Mouse (Mus musculus): Measurements from ENCODE around the gene 2010109A12Rik.
A peak's percentile ranks its signal among the peaks of the same experiment; 100 is the strongest.

2010109A12Rik gene

DNA sequence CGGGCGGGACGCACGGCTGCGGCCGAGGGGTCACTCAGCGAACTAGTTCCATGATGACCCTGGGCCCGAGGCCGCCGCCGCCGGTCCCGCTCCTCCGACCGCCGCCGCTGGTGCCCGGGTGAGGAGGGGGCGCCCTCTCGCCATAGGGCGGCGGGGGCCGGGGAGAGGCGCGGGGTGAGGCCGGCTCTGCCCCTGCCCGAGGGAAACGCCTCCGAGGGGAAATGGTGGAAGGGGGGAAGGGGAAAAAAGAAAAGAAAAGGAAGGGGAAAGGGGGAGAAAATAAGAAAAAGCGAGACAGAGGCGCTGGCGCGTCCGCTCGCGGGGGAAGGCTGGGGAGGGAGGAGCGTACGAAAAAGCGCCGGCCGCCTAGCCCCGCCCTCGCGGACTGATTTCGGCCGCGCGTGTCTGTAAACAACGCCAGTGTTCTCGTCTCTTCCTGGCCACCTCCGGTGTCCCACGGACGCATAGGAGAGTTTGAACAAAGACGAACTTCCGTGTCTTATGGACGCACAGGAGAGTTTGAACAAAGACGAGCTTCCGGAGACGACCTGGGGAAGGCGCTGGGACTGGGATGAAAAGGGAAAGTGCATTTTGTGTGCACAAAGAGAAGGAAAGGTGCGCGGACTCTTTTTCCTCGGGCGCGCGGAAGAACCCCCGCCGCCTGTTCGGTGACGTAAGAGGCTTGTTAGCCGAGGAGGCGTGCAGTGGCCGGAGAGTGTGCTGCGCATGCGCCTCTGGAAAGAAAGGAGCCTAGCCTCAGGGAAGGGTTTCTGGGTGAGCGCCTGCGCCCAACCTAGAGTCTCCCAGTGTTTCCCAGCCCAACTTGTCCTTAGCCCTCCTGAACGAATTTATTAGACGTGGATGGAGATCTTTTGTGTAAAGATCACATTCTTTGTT, at the start of gene 2010109A12Rik, which contains the start of gene Ccni:
Gene 2010109A12Rik (plus strand): TSS at position 410 of the 897 bp plus-strand sequence.
Gene Ccni (minus strand): TSS at position 387 of the 897 bp plus-strand sequence.
- peak; percentile 95 for DNase-seq

DNA sequence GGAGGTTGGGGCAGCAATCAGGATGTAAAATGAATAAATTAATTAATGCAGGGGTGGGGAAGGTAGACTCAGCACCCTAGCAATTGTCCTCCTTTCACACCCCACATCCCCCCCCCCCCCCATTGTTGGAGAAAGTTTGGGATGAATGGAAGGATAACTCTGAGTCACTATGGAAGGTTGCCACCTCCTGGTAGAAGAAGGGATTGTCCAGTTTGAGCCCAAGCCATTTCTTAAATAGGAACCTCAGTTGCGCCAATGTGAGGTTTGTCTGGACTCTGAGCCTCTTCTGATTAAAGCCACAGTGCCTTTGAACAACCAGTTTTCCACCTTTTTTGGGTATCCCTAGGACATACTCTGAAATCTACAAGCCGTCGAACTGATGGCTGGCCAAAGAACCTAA, 42.8 kb upstream of the 2010109A12Rik start:
- DNase-seq: peak; percentile 60

- DNase-seq: no peak
These were observed 38.3 kb upstream of the 2010109A12Rik start for GRCm38 (mm10) chr5:93167919-93168516.

GRCm38 (mm10) chr5:93168654-93169053, 37.7 kb upstream of the 2010109A12Rik start:
- no peak for DNase-seq

GRCm38 (mm10) chr5:93171420-93171819, 34.9 kb upstream of the 2010109A12Rik start:
- no peak for DNase-seq

DNA sequence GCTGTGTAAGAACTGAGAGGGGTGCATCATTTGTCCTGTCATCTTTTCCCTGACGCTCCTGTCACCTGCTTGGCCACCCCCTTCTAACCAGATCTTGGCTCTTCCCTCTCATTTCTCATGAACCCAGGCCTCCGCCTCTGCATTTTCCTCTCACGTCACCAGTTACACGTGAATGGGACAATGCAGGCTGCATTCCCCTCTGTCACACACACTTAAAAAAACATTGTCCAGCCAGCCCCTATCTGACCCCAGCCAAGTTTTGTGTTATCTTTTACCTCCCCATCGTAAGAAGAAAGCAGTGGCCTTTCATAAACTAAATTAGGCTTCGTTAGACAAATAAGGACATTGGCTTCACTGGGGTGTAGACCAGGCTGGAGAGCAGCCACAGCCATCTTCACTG, 33.8 kb upstream of the 2010109A12Rik start:
- no peak for DNase-seq

- DNase-seq: no peak
These were observed 31.6 kb upstream of the 2010109A12Rik start for GRCm38 (mm10) chr5:93174675-93175074.

DNA sequence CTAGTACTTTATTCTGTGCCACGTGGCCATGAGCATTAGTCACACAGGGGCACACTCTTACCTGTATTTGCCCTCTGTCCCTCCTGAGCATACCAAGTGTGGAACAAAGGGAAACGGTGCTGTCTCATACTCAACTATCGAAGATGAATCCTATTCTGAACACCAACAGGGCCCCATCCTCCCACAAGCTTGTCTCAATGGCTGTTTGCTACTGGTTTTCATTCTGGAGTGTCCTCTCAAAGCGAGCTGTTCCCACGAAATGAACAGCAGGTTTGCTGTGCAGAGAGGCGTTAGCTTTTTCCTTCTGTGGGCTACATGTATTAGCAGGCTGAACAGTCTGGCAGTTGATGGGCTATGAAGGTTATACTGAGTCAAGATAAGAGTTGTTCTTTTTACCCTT, 27.7 kb upstream of the 2010109A12Rik start:
- no peak for DNase-seq

- DNase-seq: no peak
These were observed 26.1 kb upstream of the 2010109A12Rik start for GRCm38 (mm10) chr5:93180252-93180651.

DNA sequence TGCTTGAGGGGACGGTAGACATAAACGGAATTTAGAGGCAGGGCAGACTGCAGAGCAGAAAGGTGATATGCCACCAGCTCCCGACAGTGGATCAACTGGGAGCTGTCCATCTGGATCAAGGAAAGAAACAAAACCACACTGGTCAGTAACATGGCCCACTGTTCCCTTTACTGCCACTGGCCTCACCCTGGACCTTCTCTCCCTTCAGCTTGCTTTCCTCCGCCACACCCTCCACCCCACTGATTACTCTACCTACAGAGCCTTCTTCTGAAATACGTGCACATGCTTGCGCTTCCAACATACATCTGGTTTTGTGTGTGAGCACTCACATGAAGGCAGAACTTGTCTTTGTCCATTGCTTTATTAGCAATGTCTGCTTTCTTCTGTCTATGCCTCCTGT, 23.0 kb upstream of the 2010109A12Rik start:
- no peak for DNase-seq

DNA sequence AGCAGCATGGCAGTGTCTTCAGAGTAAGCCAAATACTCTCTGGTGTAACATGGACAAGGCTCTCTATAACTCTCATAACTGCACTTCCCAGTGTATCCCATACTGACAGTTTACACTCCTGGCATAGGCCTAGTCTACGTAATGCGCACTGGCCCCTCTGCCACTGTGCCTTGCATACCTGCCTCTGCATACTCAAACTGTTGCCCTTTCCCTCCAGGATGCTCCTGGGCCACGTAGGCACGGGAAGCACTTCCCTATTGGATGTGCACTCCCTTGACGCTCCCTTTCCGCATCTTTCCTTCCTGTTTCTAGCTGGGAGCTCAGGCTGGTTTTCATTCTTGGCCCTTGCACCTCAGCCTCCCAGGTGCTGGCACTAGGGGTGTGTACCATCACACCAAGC, 21.8 kb upstream of the 2010109A12Rik start:
- DNase-seq: no peak

DNA sequence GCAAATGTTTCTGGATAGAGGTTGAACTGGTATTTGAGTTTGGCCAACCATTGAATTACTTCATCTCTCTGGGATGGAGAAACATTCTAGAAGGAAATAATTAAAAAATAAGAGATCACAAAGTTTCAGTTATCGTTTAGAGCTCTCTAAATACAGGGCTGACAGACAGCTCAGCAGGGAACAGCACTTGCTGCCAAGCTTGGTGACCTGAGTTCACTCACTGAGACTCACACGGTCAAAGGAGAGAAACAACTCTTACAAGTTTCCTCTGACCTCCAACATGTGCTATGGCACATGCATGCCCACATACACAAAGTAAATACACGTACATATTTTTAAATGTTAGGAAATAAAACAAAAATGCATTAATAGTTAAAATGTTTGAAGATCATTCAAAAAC, 16.7 kb upstream of the 2010109A12Rik start:
- DNase-seq: no peak

DNA sequence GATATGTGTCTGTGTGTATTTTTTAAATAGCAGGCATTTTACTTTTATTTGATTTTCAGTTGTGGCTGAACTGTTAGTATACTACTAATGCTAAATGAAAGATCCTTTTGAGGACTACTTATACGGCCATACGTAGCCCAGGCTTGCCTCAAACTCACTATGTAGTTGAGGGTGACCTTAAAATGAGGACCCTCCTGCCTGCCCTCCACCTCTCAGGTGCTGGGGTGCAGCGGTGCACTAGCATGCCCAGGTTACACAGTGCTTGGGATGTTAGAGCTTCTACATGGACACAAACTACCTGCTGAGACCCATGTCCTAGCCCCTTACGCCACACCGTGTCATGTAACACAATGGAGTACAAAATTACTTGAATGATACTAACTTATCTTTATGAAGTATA, 15.9 kb upstream of the 2010109A12Rik start:
- DNase-seq: no peak

GRCm38 (mm10) chr5:93198232-93198631, 8.1 kb upstream of the 2010109A12Rik start:
- DNase-seq: no peak

DNA sequence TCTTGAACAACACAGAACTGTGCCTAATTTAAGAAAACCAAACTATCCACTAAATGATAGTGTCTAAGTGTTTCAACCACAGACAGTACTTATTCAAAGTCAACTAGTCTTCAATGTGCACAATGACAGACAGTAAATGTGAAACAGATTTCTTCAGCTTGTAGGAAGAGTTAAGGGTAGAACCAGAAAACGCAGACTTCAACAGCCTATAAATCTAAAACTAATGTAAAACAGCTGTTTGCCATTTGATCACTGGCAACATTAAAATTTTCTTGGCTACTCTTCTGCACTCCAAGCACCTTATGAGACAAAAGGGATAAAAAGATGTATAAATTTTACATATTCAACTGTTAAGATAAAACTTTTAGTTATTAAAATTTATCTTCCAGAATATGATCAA, 5.1 kb upstream of the 2010109A12Rik start:
- no peak for DNase-seq

GRCm38 (mm10) chr5:93205371-93206108, 778 bp upstream of the 2010109A12Rik start:
- DNase-seq: peak; percentile 54

- peak; percentile 64 for DNase-seq
These were observed 659 bp downstream of the 2010109A12Rik start for GRCm38 (mm10) chr5:93207006-93207348.

DNA sequence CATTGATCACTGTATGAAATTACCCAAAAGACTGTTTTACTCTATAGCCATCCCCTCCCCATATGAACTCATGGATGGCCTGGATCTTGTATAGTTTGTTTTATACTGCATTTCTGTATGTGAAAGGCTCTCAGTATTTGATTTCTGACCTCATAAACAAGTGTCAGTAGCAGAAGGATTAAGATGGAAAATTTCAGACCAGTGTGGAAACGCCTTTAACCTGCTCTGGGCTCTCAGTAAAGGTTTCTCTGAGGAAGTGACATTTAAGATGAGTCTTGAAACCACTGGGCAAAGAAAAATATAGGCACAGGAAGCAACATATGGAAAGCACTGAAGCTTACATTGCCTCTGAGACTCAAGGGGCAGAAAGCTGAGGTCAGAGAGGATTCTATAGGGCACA, 1.2 kb downstream of the 2010109A12Rik start:
- no peak for DNase-seq

DNA sequence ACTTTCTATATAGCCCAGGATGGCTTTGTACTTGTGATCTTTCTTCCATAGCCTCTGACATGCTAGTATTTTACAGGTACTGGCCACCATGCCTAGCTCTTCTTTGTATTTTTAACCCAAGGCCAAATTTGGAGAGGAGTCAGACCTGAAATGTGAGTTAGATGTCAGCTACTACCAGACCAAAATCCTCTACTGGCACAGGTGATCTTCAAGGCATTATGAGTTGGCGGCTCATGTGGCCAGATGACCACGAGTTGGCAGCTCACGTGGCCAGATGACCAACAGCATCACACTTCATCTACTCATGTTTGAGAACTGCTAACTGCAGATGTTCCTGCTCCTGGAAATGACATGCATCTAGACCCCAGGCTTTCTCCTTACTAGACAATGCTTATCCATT, 12.1 kb downstream of the 2010109A12Rik start:
- DNase-seq: no peak

- no peak for DNase-seq
These were observed 15.3 kb downstream of the 2010109A12Rik start for GRCm38 (mm10) chr5:93221661-93222060.

- DNase-seq: no peak
These were observed 18.2 kb downstream of the 2010109A12Rik start for GRCm38 (mm10) chr5:93224549-93224948.

- DNase-seq: no peak
These were observed 20.8 kb downstream of the 2010109A12Rik start for GRCm38 (mm10) chr5:93227157-93227556.

DNA sequence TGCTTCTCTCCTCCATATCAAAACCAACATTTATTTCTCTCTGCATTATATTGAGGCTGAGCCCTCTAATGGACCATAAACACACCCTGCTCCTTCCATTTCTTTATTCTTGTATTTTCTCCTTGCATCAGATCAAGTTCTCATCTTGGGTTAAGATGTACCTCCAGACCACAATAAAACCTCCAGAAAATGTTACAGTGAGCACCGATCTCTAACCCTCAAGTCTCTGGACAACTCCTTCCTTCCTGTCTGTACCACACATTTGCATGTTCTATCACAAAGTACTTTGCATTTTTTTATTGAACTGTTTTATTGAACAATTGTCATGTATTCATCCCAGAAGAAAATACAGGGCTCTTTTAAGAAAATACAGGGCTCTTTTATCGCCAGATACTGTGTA, 23.2 kb downstream of the 2010109A12Rik start:
- no peak for DNase-seq

DNA sequence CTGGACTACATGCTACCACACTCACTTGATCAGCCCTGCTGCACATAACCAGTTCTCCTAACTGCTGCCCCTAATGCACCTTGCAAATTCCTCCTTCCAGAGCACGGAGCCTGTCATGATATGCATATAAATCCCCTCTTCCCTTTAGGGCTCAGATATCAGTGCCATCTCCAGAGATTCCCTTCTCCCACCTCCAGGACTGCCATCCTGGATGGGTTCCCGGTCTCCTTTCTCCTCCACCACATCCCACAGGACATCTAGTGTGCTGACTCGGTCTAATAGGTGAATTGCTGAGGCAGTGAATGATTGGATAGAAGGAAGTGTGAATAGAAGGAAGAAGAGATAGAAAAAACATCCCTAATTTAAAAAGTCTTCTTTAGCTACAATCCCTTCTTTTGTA, 25.4 kb downstream of the 2010109A12Rik start:
- DNase-seq: no peak

Measured in right cerebral cortex, postnatal 4 days (tissue).